Mouse (Mus musculus) midbrain, embryonic 11.5 days (tissue): ENCODE data around the gene Tyrp1. TPM values are rescaled to one million over a fixed set of nuclear protein-coding genes. Genes with fewer than 3 reads are reported as not detected.
A peak's percentile ranks its signal among the peaks of the same experiment; 100 is the strongest.

ENCODE experiments used
- ATAC-seq: fragments of 200-750 bp; cut with Nextera tagmentation; 2 replicates; pipeline ENCODE4 v1.8.0; 2017; ENCODE audit warnings: moderate TSS enrichment, moderate library complexity; ENCODE audit not compliant: low FRiP score
- DNase-seq: peaks from one replicate; pipeline ENCODE4 v3.0.0; 2015; ENCODE audit warnings: low spot score; ENCODE audit errors: missing footprints
- H3K27ac ChIP-seq: fragments of 300-500 bp; sonication (generic); 2 replicates; pipeline ENCODE4 v1.5.1; 2014; ENCODE audit warnings: low read depth, low read length
- H3K27me3 ChIP-seq: fragments of 300-500 bp; sonication (generic); 2 replicates; pipeline ENCODE4 v1.6.1; 2014; ENCODE audit warnings: mild to moderate bottlenecking, low read length, moderate library complexity, mixed read lengths; ENCODE audit not compliant: control insufficient read depth, insufficient read depth
- H3K36me3 ChIP-seq: fragments of 300-500 bp; sonication (generic); 2 replicates; pipeline ENCODE4 v1.6.1; 2014; ENCODE audit warnings: mild to moderate bottlenecking, low read length, moderate library complexity, mixed read lengths; ENCODE audit not compliant: control insufficient read depth, insufficient read depth
- H3K4me1 ChIP-seq: fragments of 300-500 bp; sonication (generic); 2 replicates; pipeline ENCODE4 v1.6.1; 2014; ENCODE audit warnings: low read length; ENCODE audit not compliant: control insufficient read depth, insufficient read depth
- H3K4me2 ChIP-seq: fragments of 300-500 bp; sonication (generic); 2 replicates; pipeline ENCODE4 v1.6.1; 2014; ENCODE audit warnings: mild to moderate bottlenecking, moderate library complexity
- H3K4me3 ChIP-seq: fragments of 300-500 bp; sonication (generic); 2 replicates; pipeline ENCODE4 v1.5.1; 2014; ENCODE audit warnings: low read depth, low read length
- H3K9ac ChIP-seq: fragments of 300-500 bp; sonication (generic); 2 replicates; pipeline ENCODE4 v1.6.1; 2014; ENCODE audit warnings: low read length
- H3K9me3 ChIP-seq: fragments of 300-500 bp; sonication (generic); 2 replicates; pipeline ENCODE4 v1.6.1; 2016; ENCODE audit warnings: low read length; ENCODE audit not compliant: control insufficient read depth
- WGBS: fragments of 180-500 bp; shearing (Covaris S2); extraction: QIAGEN DNeasy Blood & Tissue Kit; methylation state at CpG from one replicate; pipeline ENCODE4 v1.1.7; 2014; 5-methylcytosine and 5-hydroxymethylcytosine counted together
- polyA plus RNA-seq: library from polyadenylated mRNA; unstranded; fragments of >200 nt; fragmentation: Nextera tagmentation; extraction: Ambion mirVana; gene quantifications from 2 replicates; pipeline ENCODE4 v1.2.1, GENCODE M21; 2014

Gene Tyrp1
- polyA plus RNA-seq = 0.14 and 0.18 TPM in 2 replicates

- no peak within 1 kb of the TSS for H3K27ac ChIP-seq
- no peaks in the 10 kb centered on the region for H3K4me1 ChIP-seq
- DNase-seq = no peak
- H3K4me2 ChIP-seq = no peak within 1 kb of the TSS
- 17% methylated on average over 3 of the region's 3 CpGs for WGBS
- no peak within 1 kb of the TSS for H3K9ac ChIP-seq
- peak; percentile 71 for ATAC-seq
- no peaks in the 10 kb centered on the region for H3K36me3 ChIP-seq
- no peaks in the 10 kb centered on the region for H3K27me3 ChIP-seq
- no peak within 1 kb of the TSS for H3K4me3 ChIP-seq
- no peaks in the 10 kb centered on the region for H3K9me3 ChIP-seq
These were observed at the start of gene Tyrp1 for GRCm38 (mm10) chr4:80834050-80834449. Gene Tyrp1 (plus strand): TSS chr4:80834123.

GRCm38 (mm10) chr4:80788339-80788738 lies 45.6 kb upstream of the Tyrp1 start:
- no peaks in the 10 kb centered on the region for H3K36me3 ChIP-seq
- H3K27me3 ChIP-seq = no peaks in the 10 kb centered on the region
- no peak overlapping the region for H3K4me2 ChIP-seq
- no peak overlapping the region for H3K9ac ChIP-seq
- no peaks in the 10 kb centered on the region for H3K4me1 ChIP-seq
- H3K4me3 ChIP-seq = no peak overlapping the region
- DNase-seq (peak; percentile 81), ATAC-seq (no peak)
- WGBS = 83% methylated on average over 1 of the region's 1 CpGs
- no peak overlapping the region for H3K27ac ChIP-seq
- no peaks in the 10 kb centered on the region for H3K9me3 ChIP-seq

DNA sequence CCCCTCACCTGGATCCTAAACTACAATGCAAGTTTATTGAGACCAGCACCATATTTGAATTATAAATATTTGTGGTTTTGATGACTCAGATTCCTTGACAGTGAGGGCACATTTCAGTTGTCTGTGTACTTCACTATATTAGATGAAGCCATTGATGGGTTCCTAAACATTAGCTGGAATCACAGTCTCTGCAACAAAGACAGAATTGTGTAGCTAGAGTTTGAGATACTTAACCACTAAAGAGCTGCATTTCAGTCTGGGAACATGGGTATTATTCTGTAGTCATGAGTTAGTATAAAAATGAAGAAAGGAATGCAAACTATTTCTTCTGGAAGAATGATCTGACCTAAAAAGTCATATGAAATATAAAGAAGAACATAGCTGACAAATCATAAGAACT lies 14.4 kb upstream of the Tyrp1 start:
- Histone ChIP-seq H3K36me3 (no peaks in the 10 kb centered on the region), H3K4me1 (no peaks in the 10 kb centered on the region), H3K27ac (no peak overlapping the region), H3K9ac (no peak overlapping the region), H3K4me2 (no peak overlapping the region), H3K4me3 (no peak overlapping the region), H3K27me3 (no peaks in the 10 kb centered on the region), H3K9me3 (no peaks in the 10 kb centered on the region)
- ATAC-seq = no peak
- no peak for DNase-seq

- ATAC-seq (no peak), DNase-seq (no peak)
- Histone ChIP-seq H3K27ac (no peak overlapping the region), H3K9ac (no peak overlapping the region), H3K4me3 (no peak overlapping the region), H3K4me2 (no peak overlapping the region), H3K27me3 (no peaks in the 10 kb centered on the region), H3K9me3 (no peaks in the 10 kb centered on the region), H3K36me3 (no peaks in the 10 kb centered on the region), H3K4me1 (no peaks in the 10 kb centered on the region)
- WGBS = 86% methylated on average over 3 of the region's 3 CpGs
These were observed 12.0 kb upstream of the Tyrp1 start for GRCm38 (mm10) chr4:80821945-80822344.

GRCm38 (mm10) chr4:80828232-80828631 lies 5.7 kb upstream of the Tyrp1 start:
- H3K4me3 ChIP-seq = no peak overlapping the region
- no peaks in the 10 kb centered on the region for H3K36me3 ChIP-seq
- 71% methylated on average over 2 of the region's 2 CpGs for WGBS
- H3K27me3 ChIP-seq = no peaks in the 10 kb centered on the region
- no peak for DNase-seq
- H3K9me3 ChIP-seq = no peaks in the 10 kb centered on the region
- ATAC-seq = no peak
- no peaks in the 10 kb centered on the region for H3K4me1 ChIP-seq
- no peak overlapping the region for H3K4me2 ChIP-seq
- no peak overlapping the region for H3K9ac ChIP-seq
- no peak overlapping the region for H3K27ac ChIP-seq

- Histone ChIP-seq H3K36me3 (no peaks in the 10 kb centered on the region), H3K9me3 (no peaks in the 10 kb centered on the region), H3K4me2 (no peak overlapping the region), H3K27ac (no peak overlapping the region), H3K9ac (no peak overlapping the region), H3K4me3 (no peak overlapping the region), H3K27me3 (no peaks in the 10 kb centered on the region), H3K4me1 (no peaks in the 10 kb centered on the region)
- ATAC-seq = no peak
- WGBS = 89% methylated on average over 4 of the region's 4 CpGs
- DNase-seq = no peak
These were observed 5.4 kb downstream of the Tyrp1 start for GRCm38 (mm10) chr4:80839317-80839716.

- ATAC-seq (no peak), DNase-seq (no peak)
- no peak overlapping the region for H3K9ac ChIP-seq
- 93% methylated on average over 1 of the region's 1 CpGs for WGBS
- H3K9me3 ChIP-seq = no peaks in the 10 kb centered on the region
- no peaks in the 10 kb centered on the region for H3K27me3 ChIP-seq
- H3K4me1 ChIP-seq = no peaks in the 10 kb centered on the region
- H3K27ac ChIP-seq = no peak overlapping the region
- no peak overlapping the region for H3K4me3 ChIP-seq
- no peaks in the 10 kb centered on the region for H3K36me3 ChIP-seq
- H3K4me2 ChIP-seq = no peak overlapping the region
These were observed 8.1 kb downstream of the Tyrp1 start for GRCm38 (mm10) chr4:80841980-80842379.

DNA sequence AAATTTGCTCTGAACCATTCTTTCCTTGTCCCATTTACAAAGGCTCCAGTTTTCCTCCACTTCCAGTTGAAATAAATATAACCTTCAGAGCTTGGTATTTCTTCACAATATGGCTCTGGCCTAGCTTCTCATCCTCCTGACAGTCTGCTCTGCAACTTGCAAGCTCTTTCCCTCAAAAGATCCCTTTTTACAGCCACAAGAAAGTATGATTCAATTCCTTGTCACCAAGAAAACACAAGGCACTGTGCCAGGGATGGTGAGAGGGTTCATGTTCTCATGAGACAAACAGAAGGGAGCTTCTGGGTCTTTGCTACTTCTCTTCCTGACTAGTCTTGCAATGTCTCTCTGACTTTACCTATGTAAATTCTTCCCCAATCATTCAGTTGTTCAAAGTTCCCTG lies 9.8 kb downstream of the Tyrp1 start:
- Histone ChIP-seq H3K9me3 (no peaks in the 10 kb centered on the region), H3K9ac (no peak overlapping the region), H3K36me3 (no peaks in the 10 kb centered on the region), H3K4me3 (no peak overlapping the region), H3K4me2 (no peak overlapping the region), H3K27me3 (no peaks in the 10 kb centered on the region), H3K4me1 (no peaks in the 10 kb centered on the region), H3K27ac (no peak overlapping the region)
- no peak for DNase-seq
- no peak for ATAC-seq

DNA sequence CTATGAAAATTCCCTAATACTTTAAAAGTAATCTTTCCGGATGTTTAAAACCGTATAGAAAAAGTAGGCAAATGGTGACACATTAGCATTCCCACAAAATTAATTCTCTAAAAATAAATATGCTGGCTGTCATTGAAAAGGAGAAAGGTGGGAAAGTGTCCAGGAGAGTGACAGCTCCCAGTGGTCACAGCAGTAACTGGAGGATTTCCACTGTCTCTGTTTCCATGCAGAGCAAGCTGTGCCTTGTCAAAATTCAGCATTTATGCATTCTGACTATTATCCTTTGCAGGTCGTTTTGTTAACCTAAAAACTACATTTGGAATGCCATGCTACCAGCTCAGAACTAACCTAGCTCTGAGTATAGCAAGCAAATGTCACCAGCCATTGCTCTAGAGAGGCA lies 12.1 kb downstream of the Tyrp1 start:
- no peaks in the 10 kb centered on the region for H3K4me1 ChIP-seq
- H3K9me3 ChIP-seq = no peaks in the 10 kb centered on the region
- H3K4me2 ChIP-seq = no peak overlapping the region
- no peaks in the 10 kb centered on the region for H3K27me3 ChIP-seq
- 78% methylated on average over 3 of the region's 3 CpGs for WGBS
- no peak for ATAC-seq
- H3K27ac ChIP-seq = no peak overlapping the region
- no peaks in the 10 kb centered on the region for H3K36me3 ChIP-seq
- no peak for DNase-seq
- no peak overlapping the region for H3K4me3 ChIP-seq
- no peak overlapping the region for H3K9ac ChIP-seq
